Mouse (Mus musculus) lung, postnatal 0 days (tissue): ENCODE measurements around the gene Sh3d19. TPM values are rescaled to one million over a fixed set of nuclear protein-coding genes. Genes with fewer than 3 reads are reported as not detected.

Experiments used
- ATAC-seq: fragments of 200-750 bp; cut with Nextera tagmentation; 2 replicates; pipeline ENCODE4 v1.8.0; 2017; ENCODE audit warnings: moderate library complexity
- DNase-seq: peaks from one replicate; pipeline ENCODE4 v3.0.0-alpha.2; 2016; ENCODE audit warnings: low spot score
- H3K27ac ChIP-seq: fragments of 300-500 bp; sonication (generic); 2 replicates; pipeline ENCODE4 v1.5.1; 2014; ENCODE audit warnings: antibody characterized with exemption, mild to moderate bottlenecking, low read length, mixed read lengths
- H3K27me3 ChIP-seq: fragments of 300-500 bp; sonication (generic); replicated peaks from 2 replicates; pipeline ENCODE4 v1.6.1; 2014; ENCODE audit warnings: low read length, mixed read lengths; ENCODE audit not compliant: insufficient read depth
- H3K36me3 ChIP-seq: fragments of 300-500 bp; sonication (generic); 2 replicates; pipeline ENCODE4 v1.6.1; 2014; ENCODE audit warnings: low read length, mixed read lengths; ENCODE audit not compliant: insufficient read depth
- H3K4me1 ChIP-seq: fragments of 300-500 bp; sonication (generic); 2 replicates; pipeline ENCODE4 v1.6.1; 2014; ENCODE audit warnings: antibody characterized with exemption, low read depth, low read length, mixed read lengths; ENCODE audit not compliant: insufficient read depth
- H3K4me2 ChIP-seq: fragments of 300-500 bp; sonication (generic); replicated peaks from 2 replicates; pipeline ENCODE4 v1.6.1; 2014; ENCODE audit warnings: low read depth, mild to moderate bottlenecking, low read length, moderate library complexity, mixed read lengths
- H3K4me3 ChIP-seq: fragments of 300-500 bp; sonication (generic); 2 replicates; pipeline ENCODE4 v1.5.1; 2014; ENCODE audit warnings: low read depth, low read length
- H3K9ac ChIP-seq: fragments of 300-500 bp; sonication (generic); replicated peaks from 2 replicates; pipeline ENCODE4 v1.6.1; 2014; ENCODE audit warnings: low read depth, mild to moderate bottlenecking
- H3K9me3 ChIP-seq: fragments of 300-500 bp; sonication (generic); 2 replicates; pipeline ENCODE4 v1.6.1; 2016; ENCODE audit warnings: low read length, mixed read lengths
- CTCF ChIP-seq: IDR thresholded peaks from 2 replicates; pipeline ENCODE4 v1.5.1; 2016; ENCODE audit warnings: antibody characterized with exemption, mild to moderate bottlenecking
- EP300 ChIP-seq: IDR thresholded peaks from 2 replicates; pipeline ENCODE4 v1.6.1; 2016; ENCODE audit warnings: antibody characterized with exemption, mild to moderate bottlenecking, control low read depth
- WGBS: fragments of 180-500 bp; shearing (Covaris S2); extraction: QIAGEN DNeasy Blood & Tissue Kit; methylation state at CpG from one replicate; pipeline ENCODE4 v1.1.7; 2014; 5-methylcytosine and 5-hydroxymethylcytosine counted together
- polyA plus RNA-seq: library from polyadenylated mRNA; unstranded; fragments of >200 nt; fragmentation: Nextera tagmentation; extraction: Ambion mirVana; gene quantifications from 2 replicates; pipeline ENCODE4 v1.2.1, GENCODE M21; 2015

Sh3d19 gene
- polyA plus RNA-seq, 1 experiment from 2014 or later: 28.3 TPM

DNA sequence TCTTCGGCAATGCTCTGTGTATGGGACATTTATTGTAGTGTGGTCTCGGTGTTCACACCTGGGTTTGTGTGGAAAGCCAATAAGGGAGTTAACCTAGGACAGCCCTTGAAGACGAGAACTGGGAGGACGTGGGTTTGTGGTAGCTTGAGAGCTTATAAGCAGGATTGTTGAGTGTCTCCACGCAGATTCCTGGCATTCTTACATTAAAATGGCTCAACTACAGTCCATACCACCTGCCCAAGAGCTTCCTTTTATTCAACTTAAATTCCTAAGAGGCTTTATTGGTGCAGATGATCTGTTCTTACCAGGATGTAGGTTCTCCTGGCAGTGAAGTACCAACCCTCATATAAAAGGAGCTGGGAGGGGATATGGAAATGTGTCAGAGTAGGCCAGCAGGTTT lies 32.0 kb downstream of the Sh3d19 start:
- Histone ChIP-seq H3K9ac (no peak overlapping the region), H3K4me1 (no peaks in the 10 kb centered on the region; the same call in 1 of the 2 replicates), H3K27me3 (no peaks in the 10 kb centered on the region), H3K9me3 (no peaks in the 10 kb centered on the region), H3K27ac (peak overlapping the region; percentile 44; the same call in 1 of the 2 replicates), H3K36me3 (no peaks in the 10 kb centered on the region), H3K4me3 (no peak overlapping the region), H3K4me2 (no peak overlapping the region)
- DNase-seq (peak; percentile 76), ATAC-seq (peak; percentile 90)
- WGBS: 52% methylated on average over 5 of the region's 5 CpGs
- TF ChIP-seq CTCF (no peak), EP300 (peak; percentile 88)

DNA sequence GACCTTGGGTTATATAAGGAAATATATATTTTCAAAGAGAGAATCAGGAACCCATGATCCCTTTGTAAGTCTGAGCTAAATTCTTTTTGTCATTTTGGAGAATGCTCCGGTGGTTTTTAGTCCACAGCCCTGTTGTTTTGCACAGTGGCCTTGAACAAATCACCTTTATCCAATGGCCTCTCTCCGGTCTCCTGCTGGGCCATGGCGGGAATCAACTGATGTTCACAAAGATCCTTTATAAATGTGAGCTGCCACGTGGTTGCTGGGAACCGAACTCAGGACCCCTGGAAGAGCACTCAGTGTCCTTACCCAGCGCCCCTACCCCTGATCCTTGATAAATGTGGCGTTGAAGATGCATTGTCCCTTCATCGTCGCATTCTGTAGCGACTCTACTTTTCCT lies 33.8 kb downstream of the Sh3d19 start:
- WGBS: 94% methylated on average over 10 of the region's 10 CpGs
- ATAC-seq: no peak
- TF ChIP-seq CTCF: no peak
- no peak for TF ChIP-seq EP300

DNA sequence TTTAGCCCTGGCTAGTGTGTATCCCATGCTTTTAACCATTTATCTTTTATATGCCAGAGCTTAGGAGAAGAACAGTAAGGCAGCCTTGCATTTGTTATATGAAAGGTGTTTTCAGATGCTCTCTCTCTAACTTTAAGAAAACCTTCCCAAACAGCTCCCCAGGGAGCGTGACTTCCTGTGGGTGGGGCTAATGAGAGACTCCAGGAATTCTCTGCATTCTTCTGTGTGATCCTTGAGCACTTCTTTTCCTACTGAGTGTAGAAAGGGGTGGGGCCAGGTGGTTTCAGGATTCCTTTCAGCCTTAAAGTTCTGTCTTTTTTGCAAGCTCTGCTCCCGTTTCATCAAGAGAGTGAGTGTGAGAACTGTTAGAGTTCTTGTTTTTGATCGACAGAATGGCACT lies 39.7 kb downstream of the Sh3d19 start:
- H3K4me1 ChIP-seq: peaks cover 4% of the 10 kb centered on the region; the same call in 1 of the 2 replicates
- ATAC-seq (peak; percentile 60; the same call in 1 of the 2 replicates), DNase-seq (peak; percentile 67)
- H3K27me3 ChIP-seq: no peaks in the 10 kb centered on the region
- H3K36me3 ChIP-seq: no peaks in the 10 kb centered on the region
- no peak overlapping the region for H3K9ac ChIP-seq
- H3K27ac ChIP-seq: peak overlapping the region; percentile 70
- no peaks in the 10 kb centered on the region for H3K9me3 ChIP-seq
- H3K4me3 ChIP-seq: no peak overlapping the region
- no peak for TF ChIP-seq CTCF
- peak; percentile 49; the same call in 1 of the 2 replicates for TF ChIP-seq EP300
- H3K4me2 ChIP-seq: no peak overlapping the region
- WGBS: 59% methylated on average over 3 of the region's 3 CpGs

More for the DNA sequence above, 33.8 kb downstream of the Sh3d19 start:
- H3K9ac ChIP-seq: no peak overlapping the region
- H3K4me2 ChIP-seq: no peak overlapping the region
- no peak overlapping the region for H3K4me3 ChIP-seq
- no peaks in the 10 kb centered on the region; the same call in 1 of the 2 replicates for H3K4me1 ChIP-seq
- no peaks in the 10 kb centered on the region for H3K36me3 ChIP-seq
- H3K27me3 ChIP-seq: no peaks in the 10 kb centered on the region
- no peak overlapping the region for H3K27ac ChIP-seq
- no peak for DNase-seq
- no peaks in the 10 kb centered on the region for H3K9me3 ChIP-seq

DNA sequence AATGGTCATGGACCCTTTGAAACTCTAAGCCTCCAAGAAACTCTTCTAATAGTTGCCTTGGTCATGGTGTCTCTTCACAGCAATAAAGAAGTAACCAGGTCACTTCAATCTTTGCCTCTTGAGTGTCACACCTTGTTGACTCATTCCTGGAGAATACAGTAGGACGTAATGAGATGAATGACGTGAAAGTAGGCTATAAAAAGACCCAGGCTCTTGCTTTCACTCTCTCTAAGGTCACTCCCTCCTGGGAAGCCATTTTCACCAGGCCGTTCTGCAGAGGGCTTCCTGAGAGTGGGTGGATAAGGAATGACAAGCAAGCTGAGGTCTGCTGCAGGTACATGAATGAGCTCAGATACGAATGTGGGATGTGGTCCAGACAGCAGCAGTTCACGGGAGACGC lies 40.5 kb downstream of the Sh3d19 start:
- ATAC-seq (peak; percentile 87), DNase-seq (peak; percentile 70)
- Histone ChIP-seq H3K4me2 (no peak overlapping the region; the same call in 1 of the 2 replicates), H3K9me3 (no peaks in the 10 kb centered on the region), H3K27me3 (no peaks in the 10 kb centered on the region), H3K9ac (no peak overlapping the region), H3K36me3 (no peaks in the 10 kb centered on the region), H3K4me3 (no peak overlapping the region), H3K4me1 (peaks cover 4% of the 10 kb centered on the region; the same call in 1 of the 2 replicates), H3K27ac (peak overlapping the region; percentile 70)
- 52% methylated on average over 6 of the region's 6 CpGs for WGBS
- TF ChIP-seq CTCF (no peak), EP300 (no peak; the same call in 1 of the 2 replicates)

DNA sequence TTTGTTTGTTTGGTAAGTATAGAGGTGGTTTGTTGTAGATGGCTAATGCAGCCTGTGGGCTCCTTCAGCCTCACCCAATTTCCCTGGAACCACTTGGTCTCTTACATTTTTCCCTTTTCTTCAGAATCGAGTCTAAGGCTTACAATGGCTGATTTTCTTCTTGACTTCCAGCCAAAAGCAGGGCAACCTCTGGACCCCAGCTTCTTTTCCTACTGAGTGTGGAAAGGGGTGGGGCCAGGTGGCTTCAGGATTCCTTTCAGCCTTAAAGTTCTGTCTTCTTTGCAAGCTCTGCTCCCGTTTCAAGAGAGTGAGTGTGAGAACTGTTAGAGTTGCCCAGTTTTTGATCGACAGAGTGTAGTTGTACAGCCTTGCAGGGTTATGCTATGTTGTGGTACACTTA lies 40.9 kb downstream of the Sh3d19 start:
- H3K27ac ChIP-seq: peak overlapping the region; percentile 70
- 0 out of 2 replicates have a peak, but pooled peaks have one; percentile 2 for ATAC-seq

DNA sequence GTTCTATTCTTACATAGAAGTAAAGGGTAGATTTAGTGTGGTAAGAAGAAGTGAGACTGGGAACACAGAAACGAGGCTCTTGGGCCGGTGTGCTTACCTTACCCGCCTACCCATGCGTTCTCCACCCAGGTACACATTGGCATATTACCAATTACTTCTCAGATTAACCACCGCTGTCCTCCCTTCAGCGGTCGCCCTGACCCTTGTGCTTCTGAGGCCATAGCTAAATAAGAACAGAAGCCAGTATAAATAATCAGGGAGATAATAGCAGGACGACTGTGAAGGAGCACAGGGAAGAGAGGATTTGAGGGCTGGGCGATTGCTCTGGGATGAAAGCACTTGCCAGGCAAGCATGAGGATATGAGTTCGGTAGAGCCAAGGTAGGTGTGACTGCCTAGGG lies 42.9 kb downstream of the Sh3d19 start:
- H3K4me3 ChIP-seq: no peak overlapping the region
- peaks cover 4% of the 10 kb centered on the region; the same call in 1 of the 2 replicates for H3K4me1 ChIP-seq
- 44% methylated on average over 10 of the region's 10 CpGs for WGBS
- H3K36me3 ChIP-seq: no peaks in the 10 kb centered on the region
- ATAC-seq (no peak), DNase-seq (no peak)
- TF ChIP-seq EP300 (no peak), CTCF (no peak)
- no peak overlapping the region for H3K4me2 ChIP-seq
- no peak overlapping the region for H3K9ac ChIP-seq
- H3K27ac ChIP-seq: no peak overlapping the region
- H3K27me3 ChIP-seq: no peaks in the 10 kb centered on the region
- H3K9me3 ChIP-seq: no peaks in the 10 kb centered on the region

More for the DNA sequence above, 40.9 kb downstream of the Sh3d19 start:
- DNase-seq: no peak
- H3K27me3 ChIP-seq: no peaks in the 10 kb centered on the region
- no peaks in the 10 kb centered on the region for H3K36me3 ChIP-seq
- 25% methylated on average over 3 of the region's 3 CpGs for WGBS
- H3K4me2 ChIP-seq: no peak overlapping the region; the same call in 1 of the 2 replicates
- no peak overlapping the region for H3K4me3 ChIP-seq
- no peaks in the 10 kb centered on the region for H3K9me3 ChIP-seq
- H3K9ac ChIP-seq: no peak overlapping the region
- TF ChIP-seq EP300 (no peak), CTCF (no peak)
- peaks cover 4% of the 10 kb centered on the region; the same call in 1 of the 2 replicates for H3K4me1 ChIP-seq
